In the genomic region with DNA sequence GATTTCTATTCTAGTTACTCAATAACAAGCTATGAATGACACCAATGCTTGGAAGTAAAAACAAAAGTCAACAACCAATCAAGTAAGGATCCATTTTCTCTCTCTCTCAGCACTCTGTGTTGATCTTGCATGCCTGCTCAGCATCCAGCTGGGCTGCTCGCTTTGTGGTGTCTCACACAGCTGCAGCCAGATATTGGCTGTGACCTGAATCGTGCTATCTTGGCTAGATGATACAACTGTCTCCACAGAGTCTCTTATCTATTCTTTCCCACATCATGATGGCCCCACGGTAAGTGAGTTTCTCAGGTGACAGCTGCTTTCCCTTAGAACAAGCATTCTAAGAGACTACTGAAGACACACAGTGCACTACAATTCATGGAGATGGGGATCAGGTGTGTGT, we compare ENCODE assay signal across 13 mouse cellular contexts.
"Had no signal": no experiment of that assay in that cellular context is flagged by ENCODE, and none has a peak within 500 bp of the region (broad histone marks: within the 10 kb centered on the region; RNA-seq: fewer than 3 reads in every experiment).

No protein-coding gene starts in this region.

- H3K36me3 ChIP-seq: limb, embryonic 15.5 days; midbrain, embryonic 10.5 days; neural tube, embryonic 15.5 days had no signal

- H3K4me3 ChIP-seq: left cerebral cortex, adult 2 months; limb, embryonic 15.5 days; midbrain, embryonic 10.5 days; myocyte; neural tube, embryonic 15.5 days had no signal

- H3K9me3 ChIP-seq: limb, embryonic 15.5 days; midbrain, embryonic 10.5 days had no signal

- H3K4me2 ChIP-seq: limb, embryonic 15.5 days; neural tube, embryonic 15.5 days had no signal

- ATAC-seq: lung, postnatal 0 days had no signal

- H3K27me3 ChIP-seq: limb, embryonic 15.5 days; neural tube, embryonic 15.5 days had no signal

- H3K27ac ChIP-seq: left cerebral cortex, adult 2 months; limb, embryonic 15.5 days; liver, embryonic 14.5 days; midbrain, embryonic 10.5 days; neural tube, embryonic 15.5 days; stomach, postnatal 0 days had no signal

- H3K4me1 ChIP-seq: limb, embryonic 15.5 days had no signal

- H3K9ac ChIP-seq: limb, embryonic 15.5 days; liver, embryonic 14.5 days; neural tube, embryonic 15.5 days had no signal

- DNase-seq: kidney, adult 11 months; kidney, postnatal 10 days; lung, adult 18-20 months; lung, postnatal 4 days; midbrain, embryonic 14.5 days had no signal
